Mouse (Mus musculus) urinary bladder, postnatal 25 days (tissue): ENCODE results near the gene Vmn1r217.
"Not testable (repeated sequence)": the region's sequence is repeated elsewhere in the genome, so short reads cannot be mapped to it uniquely, and the experiment has no call there.

Experiments
- DNase-seq: peaks from one replicate; pipeline ENCODE4 v3.0.0; 2022; ENCODE audit warnings: low spot score

Gene Vmn1r217

DNA sequence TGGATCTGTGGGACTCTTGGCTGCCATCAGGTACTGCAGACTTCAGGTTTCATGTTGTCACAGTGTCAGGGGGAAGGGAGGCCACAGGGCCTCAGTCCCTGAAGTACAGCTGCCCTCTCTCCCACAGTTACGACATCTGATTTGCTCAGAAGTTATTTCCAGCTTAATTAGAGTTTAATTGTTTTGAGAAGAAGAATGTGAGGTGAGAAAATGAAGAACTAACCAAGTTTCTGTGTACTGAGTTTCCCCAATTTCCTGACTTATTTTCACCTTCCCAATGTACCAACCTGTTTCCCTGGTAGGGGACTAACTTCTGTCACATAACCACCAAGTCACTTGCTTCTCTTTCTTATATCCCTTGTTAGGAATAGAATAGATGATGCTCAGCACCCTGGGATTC lies at the start of gene Vmn1r217:
Vmn1r217 (minus strand) TSS at position 101 of the 400 bp plus-strand sequence.
- not testable (repeated sequence) for DNase-seq

- DNase-seq, result not testable (repeated sequence)
These were observed 48.4 kb upstream of the Vmn1r217 start for GRCm38 (mm10) chr13:23166471-23166870.

DNA sequence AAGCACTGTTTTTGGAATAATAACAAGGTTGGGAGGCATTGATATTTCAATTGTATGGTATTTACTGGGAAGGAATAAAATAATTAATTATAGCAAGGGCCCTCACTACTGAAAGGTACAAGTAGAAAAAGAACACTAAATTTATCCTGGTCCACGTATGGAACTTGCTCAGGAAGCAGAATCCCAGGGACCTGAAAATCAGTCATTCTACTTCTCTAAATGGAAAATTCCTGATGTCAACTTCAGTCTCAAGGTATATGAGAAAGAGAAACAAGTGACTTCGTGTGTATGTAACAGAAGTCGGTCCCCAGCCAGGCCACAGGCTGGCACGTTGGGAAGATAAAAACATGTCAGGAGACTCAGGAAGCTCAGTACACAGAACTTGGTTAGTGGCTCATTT lies 41.0 kb upstream of the Vmn1r217 start, which contains the start of gene Vmn1r219:
Vmn1r219 (plus strand) TSS at position 301 of the 400 bp plus-strand sequence.
- DNase-seq, result no peak

DNA sequence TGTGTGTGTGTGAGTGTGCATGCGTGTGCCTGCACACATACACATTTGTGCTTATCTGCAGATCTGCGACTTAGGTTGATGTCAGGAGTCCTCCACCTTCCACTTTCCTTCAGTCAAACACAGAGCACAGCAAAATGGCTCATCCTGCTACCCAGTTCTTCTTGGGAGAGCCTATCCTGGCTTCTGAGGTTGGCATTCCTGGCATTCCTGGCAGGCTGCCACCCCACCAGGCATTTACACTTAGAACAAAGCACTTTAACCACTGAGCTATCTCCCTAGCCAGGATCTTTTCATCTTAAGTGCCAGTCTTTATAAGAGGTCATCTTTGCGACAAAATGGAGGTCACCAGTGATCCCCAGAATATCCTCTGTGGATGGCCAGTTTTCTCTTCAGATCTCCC lies 39.8 kb upstream of the Vmn1r217 start:
- no peak for DNase-seq

GRCm38 (mm10) chr13:23138880-23139279 lies 20.9 kb upstream of the Vmn1r217 start:
- DNase-seq, result no peak

GRCm38 (mm10) chr13:23133501-23133900 lies 15.5 kb upstream of the Vmn1r217 start:
- no peak for DNase-seq

DNA sequence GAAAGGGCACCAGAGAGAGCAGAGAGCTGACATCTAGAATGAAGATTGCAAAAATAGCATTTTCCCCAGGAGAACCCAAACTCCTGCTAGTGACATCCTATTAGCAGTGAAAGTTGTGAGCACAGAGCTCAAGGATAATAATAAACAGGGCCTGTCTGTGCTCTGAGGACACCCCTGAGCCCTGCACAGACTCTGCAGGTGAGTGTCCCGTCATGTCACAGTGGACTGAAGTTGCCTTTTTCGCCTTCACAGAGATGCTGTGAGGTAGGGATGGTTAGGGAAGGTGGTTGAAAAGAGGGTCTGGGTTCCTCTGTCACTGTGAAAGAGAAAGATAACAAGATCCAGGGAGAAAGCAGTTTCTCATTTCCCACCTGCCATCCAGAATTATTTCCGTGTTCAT lies 15.1 kb upstream of the Vmn1r217 start, which contains the start of gene Vmn1r218:
Vmn1r218 (plus strand) TSS at position 57 of the 400 bp plus-strand sequence.
- DNase-seq, result no peak

DNA sequence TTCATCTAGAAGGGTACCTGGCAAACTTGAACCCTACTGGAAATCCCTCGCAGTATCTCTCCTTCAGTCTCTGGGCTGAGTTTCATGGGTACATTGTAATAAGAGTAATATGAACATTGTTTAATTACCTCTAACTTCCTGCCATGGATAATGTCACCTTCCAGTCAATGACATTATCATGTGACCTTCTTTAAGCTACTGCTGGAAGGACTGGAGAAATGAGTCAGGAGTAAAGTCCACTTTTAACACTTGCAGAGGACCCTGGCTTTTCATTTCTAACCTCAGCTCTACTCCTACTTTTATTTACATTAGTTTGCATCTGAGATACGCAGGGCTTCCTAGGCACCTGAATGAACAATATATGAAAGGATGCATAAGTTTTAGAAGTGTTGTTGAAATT lies 2.6 kb upstream of the Vmn1r217 start:
- no peak for DNase-seq

GRCm38 (mm10) chr13:23094386-23094785 lies 23.6 kb downstream of the Vmn1r217 start:
- no peak for DNase-seq

- no peak for DNase-seq
These were observed 48.7 kb downstream of the Vmn1r217 start for GRCm38 (mm10) chr13:23069312-23069711.

DNA sequence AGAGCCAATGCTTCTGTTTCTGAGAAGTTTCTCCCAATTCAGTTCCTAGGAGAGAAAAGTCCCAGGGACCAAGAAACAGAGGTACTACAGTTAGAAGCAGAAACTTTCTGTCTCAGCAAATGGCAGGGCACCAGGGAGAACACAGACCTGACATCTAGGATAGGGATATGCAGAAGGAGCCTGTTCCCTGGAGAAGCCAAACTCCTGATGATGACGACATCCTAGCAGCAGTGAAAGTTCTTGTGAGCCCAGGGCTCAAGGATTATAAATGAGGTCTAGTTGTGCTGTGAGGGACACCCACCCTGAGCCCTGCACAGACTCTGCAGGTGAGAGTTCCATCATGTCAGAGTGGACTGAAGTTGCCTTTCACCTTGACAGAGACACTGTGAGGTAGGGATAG lies 50.3 kb downstream of the Vmn1r217 start, which contains the start of gene Vmn1r215:
Vmn1r215 (plus strand) TSS at position 301 of the 400 bp plus-strand sequence.
- no peak for DNase-seq

DNA sequence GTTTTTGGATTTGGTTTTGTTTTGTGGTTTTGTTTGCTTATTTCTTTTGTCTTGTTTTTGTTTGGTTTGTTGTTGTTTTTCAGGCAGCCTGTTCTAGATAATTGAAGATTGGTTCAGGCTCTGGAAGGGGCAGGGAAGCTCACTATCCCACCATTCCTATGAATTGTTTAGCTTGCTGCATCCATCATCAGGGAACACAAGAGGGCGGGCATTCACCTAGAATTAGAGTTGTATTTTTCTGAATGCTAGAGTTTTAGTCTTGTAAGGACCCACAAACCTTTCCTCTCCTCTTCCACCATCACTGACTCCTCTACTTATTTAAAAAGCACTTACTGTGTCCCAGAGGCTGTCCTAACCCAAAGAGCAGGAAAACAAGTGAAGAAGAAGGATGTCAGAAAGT lies 60.2 kb downstream of the Vmn1r217 start:
- DNase-seq, result no peak
